Mouse (Mus musculus) small intestine, adult 2 months (tissue): ENCODE measurements around the gene Tssk6. TPM values are rescaled to one million over a fixed set of nuclear protein-coding genes. Genes with fewer than 3 reads are reported as not detected.
"Not testable (repeated sequence)": the region's sequence is repeated elsewhere in the genome, so short reads cannot be mapped to it uniquely, and the experiment has no call there.

Source experiments
- H3K27ac ChIP-seq: fragments of 200-500 bp; 2 replicates; pipeline ENCODE4 v1.5.1; 2012; ENCODE audit warnings: low read depth, low read length, control low read depth, inconsistent platforms; ENCODE audit not compliant: insufficient read depth
- H3K27me3 ChIP-seq: fragments of 200-500 bp; 2 replicates; pipeline ENCODE4 v1.6.1; 2012; ENCODE audit warnings: mild to moderate bottlenecking, moderate library complexity, low read length, inconsistent platforms; ENCODE audit not compliant: control insufficient read depth, insufficient read depth
- H3K36me3 ChIP-seq: fragments of 200-500 bp; 2 replicates; pipeline ENCODE4 v1.6.1; 2012; ENCODE audit warnings: mild to moderate bottlenecking, low read length, control low read depth, inconsistent platforms; ENCODE audit not compliant: control insufficient read depth, insufficient read depth
- H3K4me1 ChIP-seq: fragments of 200-500 bp; 2 replicates; pipeline ENCODE4 v1.6.1; 2012; ENCODE audit warnings: low read length, inconsistent platforms, mixed read lengths; ENCODE audit not compliant: control insufficient read depth, insufficient read depth, insufficient read length
- H3K4me3 ChIP-seq: fragments of 200-500 bp; 2 replicates; pipeline ENCODE4 v1.5.1; 2012; ENCODE audit warnings: low read depth, mild to moderate bottlenecking, control low read depth, inconsistent platforms, low read length, moderate library complexity
- CTCF ChIP-seq: fragments of 200-500 bp; IDR thresholded peaks from 2 replicates; pipeline ENCODE4 v1.5.1; 2012; ENCODE audit warnings: low read depth, mild to moderate bottlenecking, control low read depth, inconsistent platforms, low read length, moderate library complexity, mixed read lengths; ENCODE audit not compliant: insufficient replicate concordance, insufficient read length; ENCODE audit errors: extremely low read depth
- POLR2A ChIP-seq: fragments of 200-500 bp; IDR thresholded peaks from 2 replicates; pipeline ENCODE4 v1.6.1; 2012; ENCODE audit warnings: low read depth, mild to moderate bottlenecking, control low read depth, inconsistent platforms, low read length, moderate library complexity
- WGBS: fragments of 180-500 bp; shearing (Covaris S2); methylation state at CpG from one replicate; pipeline ENCODE4 v1.1.7; 2018; 5-methylcytosine and 5-hydroxymethylcytosine counted together
- polyA plus RNA-seq: library from polyadenylated mRNA; depleted of rRNA; stranded (reverse); fragments of >200 nt; gene quantifications from 2 replicates; pipeline ENCODE4 v1.2.3, GENCODE M21; 2012

Tssk6 gene
- polyA plus RNA-seq, 1 experiment, result 1.9 TPM

- H3K4me3 ChIP-seq, result no peak overlapping the region
- no peak overlapping the region for H3K27ac ChIP-seq
- WGBS, result 79% methylated on average over 5 of the region's 5 CpGs
- peaks cover 25% of the 10 kb centered on the region for H3K36me3 ChIP-seq
- H3K27me3 ChIP-seq, result no peaks in the 10 kb centered on the region
- TF ChIP-seq CTCF, result no peak
- TF ChIP-seq POLR2A, result no peak
- peaks cover 19% of the 10 kb centered on the region; the same call in 1 of the 2 replicates for H3K4me1 ChIP-seq
Observed at GRCm38 (mm10) chr8:69934582-69934981, 32.6 kb downstream of the Tssk6 start.

- 95% methylated on average over 3 of the region's 3 CpGs for WGBS
- Histone ChIP-seq H3K36me3 (peaks cover 24% of the 10 kb centered on the region), H3K27ac (no peak overlapping the region), H3K4me1 (peaks cover 22% of the 10 kb centered on the region; the same call in 1 of the 2 replicates), H3K27me3 (no peaks in the 10 kb centered on the region), H3K4me3 (no peak overlapping the region)
- no peak for TF ChIP-seq POLR2A
- no peak for TF ChIP-seq CTCF
Observed at GRCm38 (mm10) chr8:69935431-69935830, 33.4 kb downstream of the Tssk6 start.

GRCm38 (mm10) chr8:69936050-69936794 is 34.2 kb downstream of the Tssk6 start:
- 66% methylated on average over 7 of the region's 7 CpGs for WGBS
- H3K27me3 ChIP-seq, result no peaks in the 10 kb centered on the region
- H3K27ac ChIP-seq, result 0 out of 2 replicates have a peak overlapping the region, but pooled peaks have one; percentile 21
- no peak for TF ChIP-seq POLR2A
- TF ChIP-seq CTCF, result no peak
- H3K4me3 ChIP-seq, result no peak overlapping the region
- peaks cover 22% of the 10 kb centered on the region for H3K36me3 ChIP-seq
- H3K4me1 ChIP-seq, result peaks cover 24% of the 10 kb centered on the region; the same call in 1 of the 2 replicates

GRCm38 (mm10) chr8:69937466-69937865 is 35.5 kb downstream of the Tssk6 start:
- Histone ChIP-seq H3K4me1 (peaks cover 24% of the 10 kb centered on the region; the same call in 1 of the 2 replicates), H3K27ac (no peak overlapping the region), H3K4me3 (no peak overlapping the region), H3K36me3 (peaks cover 22% of the 10 kb centered on the region), H3K27me3 (no peaks in the 10 kb centered on the region)
- TF ChIP-seq POLR2A, result no peak
- no peak for TF ChIP-seq CTCF
- WGBS, result 65% methylated on average over 3 of the region's 3 CpGs

GRCm38 (mm10) chr8:69938245-69938982 is 36.4 kb downstream of the Tssk6 start:
- no peak overlapping the region for H3K27ac ChIP-seq

GRCm38 (mm10) chr8:69939633-69940032 is 37.6 kb downstream of the Tssk6 start:
- Histone ChIP-seq H3K4me3 (no peak overlapping the region), H3K27me3 (no peaks in the 10 kb centered on the region), H3K27ac (no peak overlapping the region), H3K4me1 (peaks cover 31% of the 10 kb centered on the region; the same call in 1 of the 2 replicates), H3K36me3 (peaks cover 13% of the 10 kb centered on the region)
- TF ChIP-seq CTCF (no peak), POLR2A (no peak)
- WGBS, result 42% methylated on average over 3 of the region's 3 CpGs

More at GRCm38 (mm10) chr8:69938245-69938982, 36.4 kb downstream of the Tssk6 start:
- peaks cover 22% of the 10 kb centered on the region for H3K36me3 ChIP-seq
- H3K4me1 ChIP-seq, result peaks cover 27% of the 10 kb centered on the region; the same call in 1 of the 2 replicates
- H3K27me3 ChIP-seq, result no peaks in the 10 kb centered on the region
- TF ChIP-seq CTCF (no peak), POLR2A (no peak)
- WGBS, result 67% methylated on average over 6 of the region's 6 CpGs
- no peak overlapping the region for H3K4me3 ChIP-seq

GRCm38 (mm10) chr8:69940386-69940785 is 38.4 kb downstream of the Tssk6 start:
- H3K4me1 ChIP-seq, result peaks cover 32% of the 10 kb centered on the region; the same call in 1 of the 2 replicates
- H3K36me3 ChIP-seq, result peaks cover 9% of the 10 kb centered on the region
- no peaks in the 10 kb centered on the region for H3K27me3 ChIP-seq
- TF ChIP-seq POLR2A (no peak), CTCF (no peak)
- 88% methylated on average over 2 of the region's 2 CpGs for WGBS
- H3K4me3 ChIP-seq, result no peak overlapping the region
- no peak overlapping the region for H3K27ac ChIP-seq

- 83% methylated on average over 3 of the region's 3 CpGs for WGBS
- H3K27ac ChIP-seq, result not testable (repeated sequence)
Observed at GRCm38 (mm10) chr8:69942495-69942894, 40.5 kb downstream of the Tssk6 start.

More at GRCm38 (mm10) chr8:69942495-69942894, 40.5 kb downstream of the Tssk6 start:
- not testable (repeated sequence) for H3K4me3 ChIP-seq, H3K27me3 ChIP-seq, H3K36me3 ChIP-seq
- peaks cover 33% of the 10 kb centered on the region; the same call in 1 of the 2 replicates for H3K4me1 ChIP-seq
